23 mouse cellular contexts compared by ENCODE assay signal in genomic region chr7:49315033-49315432, GRCm38 (mm10).
DNase-seq lines count a peak whose midpoint lies in the region; ATAC-seq and TF ChIP-seq lines count a peak whose summit lies in the region.
"Had no signal": no experiment of that assay in that cellular context is flagged by ENCODE, and none has a peak within 500 bp of the region (broad histone marks: within the 10 kb centered on the region; RNA-seq: fewer than 3 reads in every experiment).

No protein-coding gene starts in this region.

- no peak overlapping the region for H3K4me3 ChIP-seq in CH12.LX (replicated peaks in 1 of 3; ENCODE audit: low read depth in 2 of 3, low read length in 2 of 3, poor library complexity in 1 of 3)
- no peak overlapping the region for H3K4me3 ChIP-seq in embryonic fibroblast, embryonic 13.5 days (ENCODE audit: insufficient read depth, low read length)
- no peak overlapping the region for H3K4me3 ChIP-seq in hindbrain, postnatal 0 days (ENCODE audit: low read length)
- no peak overlapping the region for H3K4me3 ChIP-seq in limb, embryonic 10.5 days
- H3K4me3 ChIP-seq: embryonic facial prominence, embryonic 12.5 days; forebrain, embryonic 13.5 days; gastrocnemius, adult 2 months; heart, embryonic 13.5 days; hindbrain, embryonic 15.5 days had no signal

- in situ Hi-C loops in CH12.LX (cut with MboI; ENCODE audit: low pct_ligation_motif_present, low pct_unique_long_range_greater_than_20kb, low sequenced_read_pairs) = no loop called here

- no peak overlapping the region for H3K27ac ChIP-seq in CH12.LX (ENCODE audit: insufficient read depth, low read depth)
- H3K27ac ChIP-seq in embryonic fibroblast, embryonic 13.5 days (ENCODE audit: insufficient read depth, low read length) = peak overlapping the region; percentile 72
- no peak overlapping the region for H3K27ac ChIP-seq in hindbrain, postnatal 0 days
- H3K27ac ChIP-seq in limb, embryonic 10.5 days = no peak overlapping the region
- H3K27ac ChIP-seq: embryonic facial prominence, embryonic 12.5 days; forebrain, embryonic 13.5 days; gastrocnemius, adult 2 months; heart, embryonic 13.5 days; hindbrain, embryonic 15.5 days had no signal

- DNase-seq in right cerebral cortex, postnatal 14 days = peak; percentile 1
- no peak for DNase-seq in right cerebral cortex, postnatal 4 days
- no peak for DNase-seq in CH12.LX (ENCODE audit: extremely low read depth)
- DNase-seq in hindbrain, postnatal 0 days (ENCODE audit: low spot score) = no peak
- DNase-seq in limb, embryonic 10.5 days (ENCODE audit: low spot score) = no peak
- DNase-seq: adrenal gland, adult 2 months; adrenal gland, postnatal 36 days; cerebellum, adult 11 months; cerebellum, adult 8-10 months; cerebellum, postnatal 14 days; forebrain, postnatal 0 days; gastrocnemius, adult 2 months; gastrocnemius, postnatal 36 days; heart, adult 11 months; heart, postnatal 36 days had no signal

- dilution Hi-C loops in CH12.LX (cut with MboI; ENCODE audit: extremely low pct_ligation_motif_present, extremely low pct_unique_long_range_greater_than_20kb, low sequenced_read_pairs) = no loop called here

- no peaks in the 10 kb centered on the region for H3K79me2 ChIP-seq in CH12.LX (replicated peaks; ENCODE audit: control insufficient read depth, extremely low read depth, insufficient read depth, poor library complexity, severe bottlenecking)

- ATAC-seq in CD4-positive, CD25-positive, alpha-beta regulatory T cell, adult 4 months = no peak
- ATAC-seq in hindbrain, postnatal 0 days = no peak
- ATAC-seq: forebrain, embryonic 13.5 days; forebrain, postnatal 0 days; inflammation-experienced regulatory T-cells, adult 6 months had no signal

- H3K27me3 ChIP-seq in CH12.LX (replicated peaks) = peaks cover 33% of the 10 kb centered on the region
- no peaks in the 10 kb centered on the region for H3K27me3 ChIP-seq in hindbrain, postnatal 0 days (ENCODE audit: insufficient read depth, low read length)
- no peaks in the 10 kb centered on the region for H3K27me3 ChIP-seq in limb, embryonic 10.5 days (ENCODE audit: low read depth, poor library complexity, severe bottlenecking)
- H3K27me3 ChIP-seq: embryonic facial prominence, embryonic 12.5 days; forebrain, embryonic 13.5 days; heart, embryonic 13.5 days; hindbrain, embryonic 15.5 days had no signal

- no peaks in the 10 kb centered on the region for H3K4me1 ChIP-seq in CH12.LX (ENCODE audit: control insufficient read depth in 1 of 2, insufficient read depth in 2 of 2)
- H3K4me1 ChIP-seq in embryonic fibroblast, embryonic 13.5 days (ENCODE audit: control insufficient read depth, insufficient read depth, low read length) = peaks cover 15% of the 10 kb centered on the region
- peaks cover 6% of the 10 kb centered on the region for H3K4me1 ChIP-seq in hindbrain, postnatal 0 days (ENCODE audit: insufficient read depth, low read length)
- H3K4me1 ChIP-seq in limb, embryonic 10.5 days = no peaks in the 10 kb centered on the region; the same call in 1 of the 2 replicates
- H3K4me1 ChIP-seq: forebrain, embryonic 13.5 days had no signal

- no peak overlapping the region for H3K9ac ChIP-seq in CH12.LX (ENCODE audit: insufficient read depth, low read depth)
- H3K9ac ChIP-seq in hindbrain, postnatal 0 days (replicated peaks; ENCODE audit: low read length) = no peak overlapping the region
- H3K9ac ChIP-seq: embryonic facial prominence, embryonic 12.5 days; forebrain, embryonic 13.5 days; forebrain, postnatal 0 days; heart, embryonic 13.5 days; hindbrain, embryonic 15.5 days had no signal

- peaks cover 7% of the 10 kb centered on the region for H3K9me3 ChIP-seq in CH12.LX (replicated peaks; ENCODE audit: low read length)
- H3K9me3 ChIP-seq in hindbrain, postnatal 0 days (ENCODE audit: low read length) = no peaks in the 10 kb centered on the region
- no peaks in the 10 kb centered on the region for H3K9me3 ChIP-seq in limb, embryonic 10.5 days (replicated peaks)
- H3K9me3 ChIP-seq: embryonic facial prominence, embryonic 12.5 days; hindbrain, embryonic 15.5 days had no signal

- TF ChIP-seq RAD21 in CH12.LX (IDR thresholded peaks at IDR 0.05; ENCODE audit: low read depth, low read length) = no peak

- no peak for TF ChIP-seq EP300 in CH12.LX (IDR thresholded peaks at IDR 0.05; ENCODE audit: low read length)

- no peak for TF ChIP-seq POLR2A in CH12.LX (IDR thresholded peaks at IDR 0.05; ENCODE audit: low read depth, low read length)
- no peak for TF ChIP-seq POLR2A in embryonic fibroblast, embryonic 13.5 days (IDR thresholded peaks at IDR 0.05; ENCODE audit: low read depth, low read length)

- H3K4me2 ChIP-seq in CH12.LX (ENCODE audit: insufficient read depth, low read depth, poor library complexity, severe bottlenecking) = no peak overlapping the region
- H3K4me2 ChIP-seq in hindbrain, postnatal 0 days (ENCODE audit: low read depth, low read length) = no peak overlapping the region
- H3K4me2 ChIP-seq: embryonic facial prominence, embryonic 12.5 days; forebrain, embryonic 13.5 days; heart, embryonic 13.5 days; hindbrain, embryonic 15.5 days had no signal

- H3K36me3 ChIP-seq in CH12.LX (replicated peaks in 1 of 2; ENCODE audit: control insufficient read depth in 1 of 2, insufficient read depth in 1 of 2, low read length in 1 of 2) = no peaks in the 10 kb centered on the region
- no peaks in the 10 kb centered on the region for H3K36me3 ChIP-seq in hindbrain, postnatal 0 days (ENCODE audit: insufficient read depth, low read length)
- H3K36me3 ChIP-seq in limb, embryonic 10.5 days = no peaks in the 10 kb centered on the region
- H3K36me3 ChIP-seq: embryonic facial prominence, embryonic 12.5 days; G1E; hindbrain, embryonic 15.5 days had no signal

- no peak for TF ChIP-seq CTCF in CH12.LX (conservative IDR thresholded peaks at IDR 0.05 in 1 of 2, IDR thresholded peaks at IDR 0.05 in 1 of 2; ENCODE audit: low read depth in 2 of 2, low read length in 2 of 2)
- no peak for TF ChIP-seq CTCF in embryonic fibroblast, embryonic 13.5 days (IDR thresholded peaks at IDR 0.05; ENCODE audit: borderline replicate concordance, insufficient read depth, low read length)
- no peak for TF ChIP-seq CTCF in hindbrain, postnatal 0 days (IDR thresholded peaks at IDR 0.05; ENCODE audit: low read depth)

- 59% methylated on average over 3 of the region's 3 CpGs for WGBS in hindbrain, postnatal 0 days
- WGBS in limb, embryonic 10.5 days = 80% methylated on average over 3 of the region's 3 CpGs

TF ChIP-seq in CH12.LX, 34 proteins besides CTCF, POLR2A, EP300 and RAD21:
- no peak for TF ChIP-seq E2F4 (IDR thresholded peaks at IDR 0.05; ENCODE audit: insufficient replicate concordance, low read depth, low read length)
- no peak for TF ChIP-seq NELFE (IDR thresholded peaks at IDR 0.05; ENCODE audit: low read depth, low read length)
- peak; percentile 52 for TF ChIP-seq IRF4 (IDR thresholded peaks at IDR 0.05; ENCODE audit: low read depth, low read length)
- TF ChIP-seq CHD1 (IDR thresholded peaks at IDR 0.05; ENCODE audit: low read depth, low read length) = no peak
- TF ChIP-seq SIN3A (IDR thresholded peaks at IDR 0.05; ENCODE audit: low read length) = no peak
TF ChIP-seq in CH12.LX: peak in this region for 1.
